Mouse (Mus musculus): Measurements from ENCODE around the gene Usp19. TPM values are rescaled to one million over a fixed set of nuclear protein-coding genes. Genes with fewer than 3 reads are reported as not detected.

Gene Usp19
- polyA plus RNA-seq, 1 experiment, result 134 TPM

GRCm38 (mm10) chr9:108489702-108490558 lies 472 bp upstream of the Usp19 start:
- Histone ChIP-seq H3K4me1 (ENCODE audit: control insufficient read depth, insufficient read depth, low read length) (peaks cover 16% of the 10 kb centered on the region), H3K27me3 (ENCODE audit: control insufficient read depth, insufficient read depth, low read length) (no peaks in the 10 kb centered on the region), H3K36me3 (ENCODE audit: control insufficient read depth, insufficient read depth, low read length) (peaks cover 4% of the 10 kb centered on the region), H3K27ac (ENCODE audit: control insufficient read depth, insufficient read depth, low read depth, low read length) (peak overlapping the region; percentile 69), H3K4me3 (ENCODE audit: control insufficient read depth, low read depth, low read length) (peak overlapping the region; percentile 97)
- TF ChIP-seq CTCF (IDR thresholded peaks at IDR 0.05; ENCODE audit: control insufficient read depth, insufficient read depth, insufficient replicate concordance, low read depth, low read length) (no peak), POLR2A (IDR thresholded peaks at IDR 0.05; ENCODE audit: control insufficient read depth, low read depth, low read length) (peak; percentile 2; the same call in 1 of the 2 replicates)

GRCm38 (mm10) chr9:108491286-108491580 lies 831 bp downstream of the Usp19 start:
- Histone ChIP-seq H3K4me3 (ENCODE audit: control insufficient read depth, low read depth, low read length) (peak overlapping the region; percentile 97), H3K36me3 (ENCODE audit: control insufficient read depth, insufficient read depth, low read length) (peaks cover 4% of the 10 kb centered on the region), H3K27ac (ENCODE audit: control insufficient read depth, insufficient read depth, low read depth, low read length) (peak overlapping the region; percentile 95), H3K27me3 (ENCODE audit: control insufficient read depth, insufficient read depth, low read length) (no peaks in the 10 kb centered on the region), H3K4me1 (ENCODE audit: control insufficient read depth, insufficient read depth, low read length) (peaks cover 16% of the 10 kb centered on the region)
- no peak; the same call in 1 of the 2 replicates for TF ChIP-seq POLR2A (IDR thresholded peaks at IDR 0.05; ENCODE audit: control insufficient read depth, low read depth, low read length)

GRCm38 (mm10) chr9:108492043-108492750 lies 1.8 kb downstream of the Usp19 start:
- peaks cover 7% of the 10 kb centered on the region for H3K36me3 ChIP-seq (ENCODE audit: control insufficient read depth, insufficient read depth, low read length)
- no peaks in the 10 kb centered on the region for H3K27me3 ChIP-seq (ENCODE audit: control insufficient read depth, insufficient read depth, low read length)
- H3K4me3 ChIP-seq (ENCODE audit: control insufficient read depth, low read depth, low read length), result peak overlapping the region; percentile 97
- TF ChIP-seq CTCF (IDR thresholded peaks at IDR 0.05; ENCODE audit: control insufficient read depth, insufficient read depth, insufficient replicate concordance, low read depth, low read length), result no peak
- TF ChIP-seq POLR2A (IDR thresholded peaks at IDR 0.05; ENCODE audit: control insufficient read depth, low read depth, low read length), result peak; percentile 50
- peaks cover 16% of the 10 kb centered on the region for H3K4me1 ChIP-seq (ENCODE audit: control insufficient read depth, insufficient read depth, low read length)
- peak overlapping the region; percentile 95 for H3K27ac ChIP-seq (ENCODE audit: control insufficient read depth, insufficient read depth, low read depth, low read length)

- TF ChIP-seq CTCF (IDR thresholded peaks at IDR 0.05; ENCODE audit: control insufficient read depth, insufficient read depth, insufficient replicate concordance, low read depth, low read length) (no peak), POLR2A (IDR thresholded peaks at IDR 0.05; ENCODE audit: control insufficient read depth, low read depth, low read length) (no peak)
- no peak overlapping the region for H3K27ac ChIP-seq (ENCODE audit: control insufficient read depth, insufficient read depth, low read depth, low read length)
These were observed 2.8 kb downstream of the Usp19 start for GRCm38 (mm10) chr9:108493246-108493645.

GRCm38 (mm10) chr9:108494146-108494825 lies 3.9 kb downstream of the Usp19 start:
- Histone ChIP-seq H3K36me3 (ENCODE audit: control insufficient read depth, insufficient read depth, low read length) (peaks cover 10% of the 10 kb centered on the region), H3K27me3 (ENCODE audit: control insufficient read depth, insufficient read depth, low read length) (no peaks in the 10 kb centered on the region), H3K4me3 (ENCODE audit: control insufficient read depth, low read depth, low read length) (no peak overlapping the region), H3K4me1 (ENCODE audit: control insufficient read depth, insufficient read depth, low read length) (peaks cover 16% of the 10 kb centered on the region), H3K27ac (ENCODE audit: control insufficient read depth, insufficient read depth, low read depth, low read length) (no peak overlapping the region)
- TF ChIP-seq POLR2A (IDR thresholded peaks at IDR 0.05; ENCODE audit: control insufficient read depth, low read depth, low read length), result no peak
- TF ChIP-seq CTCF (IDR thresholded peaks at IDR 0.05; ENCODE audit: control insufficient read depth, insufficient read depth, insufficient replicate concordance, low read depth, low read length), result no peak

More at GRCm38 (mm10) chr9:108493246-108493645, 2.8 kb downstream of the Usp19 start:
- no peaks in the 10 kb centered on the region for H3K27me3 ChIP-seq (ENCODE audit: control insufficient read depth, insufficient read depth, low read length)
- H3K4me1 ChIP-seq (ENCODE audit: control insufficient read depth, insufficient read depth, low read length), result peaks cover 16% of the 10 kb centered on the region
- no peak overlapping the region for H3K4me3 ChIP-seq (ENCODE audit: control insufficient read depth, low read depth, low read length)
- H3K36me3 ChIP-seq (ENCODE audit: control insufficient read depth, insufficient read depth, low read length), result peaks cover 10% of the 10 kb centered on the region

- Histone ChIP-seq H3K27me3 (ENCODE audit: control insufficient read depth, insufficient read depth, low read length) (no peaks in the 10 kb centered on the region), H3K4me1 (ENCODE audit: control insufficient read depth, insufficient read depth, low read length) (peaks cover 13% of the 10 kb centered on the region), H3K4me3 (ENCODE audit: control insufficient read depth, low read depth, low read length) (no peak overlapping the region), H3K36me3 (ENCODE audit: control insufficient read depth, insufficient read depth, low read length) (peaks cover 10% of the 10 kb centered on the region), H3K27ac (ENCODE audit: control insufficient read depth, insufficient read depth, low read depth, low read length) (no peak overlapping the region)
- TF ChIP-seq CTCF (IDR thresholded peaks at IDR 0.05; ENCODE audit: control insufficient read depth, insufficient read depth, insufficient replicate concordance, low read depth, low read length), result no peak
- TF ChIP-seq POLR2A (IDR thresholded peaks at IDR 0.05; ENCODE audit: control insufficient read depth, low read depth, low read length), result no peak
These were observed 4.5 kb downstream of the Usp19 start for GRCm38 (mm10) chr9:108494905-108495304.

- no peak overlapping the region for H3K4me3 ChIP-seq (ENCODE audit: control insufficient read depth, low read depth, low read length)
- TF ChIP-seq CTCF (IDR thresholded peaks at IDR 0.05; ENCODE audit: control insufficient read depth, insufficient read depth, insufficient replicate concordance, low read depth, low read length) (no peak), POLR2A (IDR thresholded peaks at IDR 0.05; ENCODE audit: control insufficient read depth, low read depth, low read length) (no peak)
- H3K4me1 ChIP-seq (ENCODE audit: control insufficient read depth, insufficient read depth, low read length), result no peaks in the 10 kb centered on the region
- H3K27ac ChIP-seq (ENCODE audit: control insufficient read depth, insufficient read depth, low read depth, low read length), result no peak overlapping the region
- peaks cover 6% of the 10 kb centered on the region for H3K36me3 ChIP-seq (ENCODE audit: control insufficient read depth, insufficient read depth, low read length)
- H3K27me3 ChIP-seq (ENCODE audit: control insufficient read depth, insufficient read depth, low read length), result no peaks in the 10 kb centered on the region
These were observed 8.8 kb downstream of the Usp19 start for GRCm38 (mm10) chr9:108499231-108499630.

Measured in testis, adult 2 months (tissue).